32 mouse cellular contexts compared by ENCODE assay signal in genomic region chr19:42010436-42010835, GRCm38 (mm10). TPM values are rescaled to one million over a fixed set of nuclear protein-coding genes. Genes with fewer than 3 reads are reported as not detected.
DNase-seq lines count a peak whose midpoint lies in the region; ATAC-seq and TF ChIP-seq lines count a peak whose summit lies in the region.
"Had no signal": no experiment of that assay in that cellular context is flagged by ENCODE, and none has a peak within 500 bp of the region (broad histone marks: within the 10 kb centered on the region; RNA-seq: fewer than 3 reads in every experiment).

No protein-coding gene starts in this region.

- H3K27me3 ChIP-seq in forebrain, postnatal 0 days (ENCODE audit: insufficient read depth, low read length) = no peaks in the 10 kb centered on the region
- H3K27me3 ChIP-seq in forebrain, embryonic 14.5 days (replicated peaks; ENCODE audit: control insufficient read depth, insufficient read depth, low read length) = no peaks in the 10 kb centered on the region
- no peaks in the 10 kb centered on the region for H3K27me3 ChIP-seq in kidney, embryonic 15.5 days
- H3K27me3 ChIP-seq: forebrain, embryonic 13.5 days; hindbrain, embryonic 15.5 days; intestine, embryonic 15.5 days; neural tube, embryonic 12.5 days had no signal

- 73% methylated on average over 4 of the region's 4 CpGs for WGBS in forebrain, postnatal 0 days
- 66% methylated on average over 4 of the region's 4 CpGs for WGBS in forebrain, embryonic 14.5 days
- 38% methylated on average over 4 of the region's 4 CpGs for WGBS in kidney, embryonic 15.5 days

- peak; percentile 38; the same call in 1 of the 2 replicates for ATAC-seq in forebrain, postnatal 0 days
- no peak for ATAC-seq in forebrain, embryonic 14.5 days
- no peak for ATAC-seq in kidney, embryonic 15.5 days (replicated peaks; ENCODE audit: low FRiP score)
- ATAC-seq: forebrain, embryonic 13.5 days; intestine, embryonic 15.5 days had no signal

- H3K36me3 ChIP-seq in forebrain, postnatal 0 days (ENCODE audit: insufficient read depth) = no peaks in the 10 kb centered on the region
- H3K36me3 ChIP-seq in forebrain, embryonic 14.5 days (ENCODE audit: control insufficient read depth, insufficient read depth, low read length) = no peaks in the 10 kb centered on the region
- H3K36me3 ChIP-seq in kidney, embryonic 15.5 days = no peaks in the 10 kb centered on the region; the same call in 1 of the 2 replicates
- H3K36me3 ChIP-seq: hindbrain, embryonic 15.5 days; intestine, embryonic 15.5 days; neural tube, embryonic 12.5 days had no signal

- no peak overlapping the region for H3K9ac ChIP-seq in forebrain, postnatal 0 days
- H3K9ac ChIP-seq in forebrain, embryonic 14.5 days (ENCODE audit: low read length) = no peak overlapping the region
- no peak overlapping the region for H3K9ac ChIP-seq in kidney, embryonic 15.5 days
- H3K9ac ChIP-seq: forebrain, embryonic 13.5 days; hindbrain, embryonic 15.5 days; intestine, embryonic 15.5 days; liver, embryonic 14.5 days; neural tube, embryonic 12.5 days had no signal

- no peaks in the 10 kb centered on the region for H3K4me1 ChIP-seq in forebrain, postnatal 0 days (ENCODE audit: insufficient read depth)
- no peaks in the 10 kb centered on the region for H3K4me1 ChIP-seq in forebrain, embryonic 14.5 days (ENCODE audit: control insufficient read depth, insufficient read depth, low read length)
- H3K4me1 ChIP-seq in kidney, embryonic 15.5 days = peaks cover 71% of the 10 kb centered on the region
- H3K4me1 ChIP-seq: forebrain, embryonic 13.5 days; hindbrain, embryonic 15.5 days had no signal

- H3K9me3 ChIP-seq in forebrain, postnatal 0 days (ENCODE audit: low read length) = no peaks in the 10 kb centered on the region
- no peaks in the 10 kb centered on the region for H3K9me3 ChIP-seq in forebrain, embryonic 14.5 days (replicated peaks; ENCODE audit: control insufficient read depth, low read length)
- H3K9me3 ChIP-seq in kidney, embryonic 15.5 days (replicated peaks) = no peaks in the 10 kb centered on the region
- H3K9me3 ChIP-seq: forebrain, embryonic 13.5 days; hindbrain, embryonic 15.5 days; intestine, embryonic 15.5 days; neural tube, embryonic 12.5 days had no signal

- H3K27ac ChIP-seq in forebrain, postnatal 0 days (ENCODE audit: low read depth, low read length) = no peak overlapping the region
- no peak overlapping the region for H3K27ac ChIP-seq in forebrain, embryonic 14.5 days (ENCODE audit: low read depth, low read length)
- H3K27ac ChIP-seq in kidney, embryonic 15.5 days = 0 out of 2 replicates have a peak overlapping the region, but pooled peaks have one; percentile 10
- H3K27ac ChIP-seq: forebrain, embryonic 13.5 days; hindbrain, embryonic 15.5 days; intestine, embryonic 15.5 days; liver, embryonic 14.5 days; macrophage; neural tube, embryonic 12.5 days had no signal

- TF ChIP-seq CTCF in forebrain, postnatal 0 days (IDR thresholded peaks at IDR 0.05; ENCODE audit: low read depth) = no peak

- DNase-seq in forebrain, postnatal 0 days = no peak
- DNase-seq in forebrain, embryonic 14.5 days (ENCODE audit: low spot score) = no peak
- DNase-seq in kidney, adult 8-10 months = no peak
- DNase-seq in adrenal gland, postnatal 14 days = peak; percentile 74
- DNase-seq in neural tube, embryonic 10.5 days (ENCODE audit: extremely low spot score, low spot score) = no peak
- DNase-seq in c-Kit-positive CD71-positive TER-119-positive erythroid progenitor cells, embryonic 14.5 days (ENCODE audit: low spot score) = no peak
- DNase-seq: cerebellum, adult 11 months; cerebellum, adult 9-10 months; cerebellum, postnatal 36 days; gastrocnemius, postnatal 10 days; heart, postnatal 14 days; kidney, adult 9 months; kidney, postnatal 25 days; liver; lung, adult 2 months; lung, postnatal 10 days; midbrain, embryonic 14.5 days; right cerebral cortex, adult 18-20 months; spleen, adult 18-20 months; thymus, postnatal 25 days had no signal

- H3K4me3 ChIP-seq in forebrain, postnatal 0 days (ENCODE audit: low read depth, low read length) = no peak overlapping the region
- no peak overlapping the region for H3K4me3 ChIP-seq in forebrain, embryonic 14.5 days (ENCODE audit: low read depth, low read length)
- H3K4me3 ChIP-seq in kidney, embryonic 15.5 days (replicated peaks) = no peak overlapping the region
- H3K4me3 ChIP-seq: forebrain, embryonic 13.5 days; hindbrain, embryonic 15.5 days; intestine, embryonic 15.5 days; neural tube, embryonic 12.5 days had no signal

- no peak overlapping the region for H3K4me2 ChIP-seq in forebrain, postnatal 0 days (ENCODE audit: low read depth)
- no peak overlapping the region for H3K4me2 ChIP-seq in forebrain, embryonic 14.5 days (ENCODE audit: low read length)
- H3K4me2 ChIP-seq in kidney, embryonic 15.5 days = no peak overlapping the region
- H3K4me2 ChIP-seq: forebrain, embryonic 13.5 days; hindbrain, embryonic 15.5 days; intestine, embryonic 15.5 days; neural tube, embryonic 12.5 days had no signal

RNA-seq across cellular contexts. Expression of gene Ankrd2, which starts 25.4 kb away (rescaled TPM):
- total RNA-seq in forebrain, postnatal 0 days (2014; rRNA removed) = 0.69 TPM in 1 of 2 replicates, not detected in the other
- 1.2 and 1.4 TPM in 2 replicates for polyA plus RNA-seq in forebrain, postnatal 0 days (2015; fragmentation: Nextera tagmentation; extraction: Ambion mirVana)
- 0.47 TPM in 2 replicates for polyA plus RNA-seq in forebrain, embryonic 14.5 days (2014; fragmentation: Nextera tagmentation; extraction: Ambion mirVana)
- polyA plus RNA-seq in kidney, embryonic 15.5 days (2015; fragmentation: Nextera tagmentation; extraction: Ambion mirVana) = 0.35 TPM in 1 of 2 replicates, not detected in the other
- 0.68 and 0.82 TPM in 2 replicates for total RNA-seq in adrenal gland, postnatal 14 days (2021)
- total RNA-seq: heart, postnatal 14 days; megakaryocyte-erythroid progenitor cell, adult 5-6 weeks had no signal
- polyA plus RNA-seq: embryonic facial prominence, embryonic 11.5 days; heart, embryonic 14.5 days; macrophage had no signal

RNA-seq across cellular contexts. Expression of gene Ubtd1, which starts 28.9 kb away (rescaled TPM):
- total RNA-seq in forebrain, postnatal 0 days (2014; rRNA removed) = 18.7 and 22.2 TPM in 2 replicates
- 12.2 and 13.3 TPM in 2 replicates for polyA plus RNA-seq in forebrain, postnatal 0 days (2015; fragmentation: Nextera tagmentation; extraction: Ambion mirVana)
- 5.4 and 6.7 TPM in 2 replicates for polyA plus RNA-seq in forebrain, embryonic 14.5 days (2014; fragmentation: Nextera tagmentation; extraction: Ambion mirVana)
- polyA plus RNA-seq in kidney, embryonic 15.5 days (2015; fragmentation: Nextera tagmentation; extraction: Ambion mirVana) = 29.0 and 32.3 TPM in 2 replicates
- total RNA-seq in adrenal gland, postnatal 14 days (2021) = 13.9 and 20.0 TPM in 2 replicates

RNA-seq across cellular contexts. Expression of gene Mms19, which starts 29.5 kb away (rescaled TPM):
- 42.2 and 66.5 TPM in 2 replicates for total RNA-seq in forebrain, postnatal 0 days (2014; rRNA removed)
- polyA plus RNA-seq in forebrain, postnatal 0 days (2015; fragmentation: Nextera tagmentation; extraction: Ambion mirVana) = 17.4 and 25.8 TPM in 2 replicates
- 30.8 and 35.9 TPM in 2 replicates for polyA plus RNA-seq in forebrain, embryonic 14.5 days (2014; fragmentation: Nextera tagmentation; extraction: Ambion mirVana)
- polyA plus RNA-seq in kidney, embryonic 15.5 days (2015; fragmentation: Nextera tagmentation; extraction: Ambion mirVana) = 40.6 and 45.6 TPM in 2 replicates
- 19.9 and 22.2 TPM in 2 replicates for total RNA-seq in adrenal gland, postnatal 14 days (2021)

RNA-seq across cellular contexts. Expression of gene Hoga1, which starts 35.0 kb away (rescaled TPM):
- 3.3 and 3.6 TPM in 2 replicates for total RNA-seq in forebrain, postnatal 0 days (2014; rRNA removed)
- 2.8 and 3.5 TPM in 2 replicates for polyA plus RNA-seq in forebrain, postnatal 0 days (2015; fragmentation: Nextera tagmentation; extraction: Ambion mirVana)
- 0.76 and 0.90 TPM in 2 replicates for polyA plus RNA-seq in forebrain, embryonic 14.5 days (2014; fragmentation: Nextera tagmentation; extraction: Ambion mirVana)
- 19.7 and 21.1 TPM in 2 replicates for polyA plus RNA-seq in kidney, embryonic 15.5 days (2015; fragmentation: Nextera tagmentation; extraction: Ambion mirVana)
- total RNA-seq in adrenal gland, postnatal 14 days (2021) = 6.2 and 22.7 TPM in 2 replicates
- total RNA-seq: megakaryocyte-erythroid progenitor cell, adult 5-6 weeks had no signal

RNA-seq across cellular contexts. Expression of gene 4933411K16Rik, which starts 41.6 kb away (rescaled TPM):
- 0.15 and 0.24 TPM in 2 replicates for total RNA-seq in forebrain, postnatal 0 days (2014; rRNA removed)
- polyA plus RNA-seq in forebrain, postnatal 0 days (2015; fragmentation: Nextera tagmentation; extraction: Ambion mirVana) = not detected in 2 replicates
- not detected in 2 replicates for polyA plus RNA-seq in forebrain, embryonic 14.5 days (2014; fragmentation: Nextera tagmentation; extraction: Ambion mirVana)
- polyA plus RNA-seq in kidney, embryonic 15.5 days (2015; fragmentation: Nextera tagmentation; extraction: Ambion mirVana) = 0.54 and 0.62 TPM in 2 replicates
- total RNA-seq in adrenal gland, postnatal 14 days (2021) = 0.64 and 0.96 TPM in 2 replicates
- total RNA-seq: megakaryocyte-erythroid progenitor cell, adult 5-6 weeks had no signal
- polyA plus RNA-seq: embryonic facial prominence, embryonic 11.5 days; forebrain, embryonic 13.5 days; heart, embryonic 14.5 days; intestine, embryonic 15.5 days; limb, embryonic 11.5 days; midbrain, embryonic 14.5 days; neural tube, embryonic 12.5 days; stomach, embryonic 16.5 days had no signal
